Mouse (Mus musculus): Measurements from ENCODE around the gene Wdr31.
"Not testable (repeated sequence)": the region's sequence is repeated elsewhere in the genome, so short reads cannot be mapped to it uniquely, and the experiment has no call there.

Wdr31 gene

GRCm38 (mm10) chr4:62496815-62497214, 26.1 kb upstream of the Wdr31 start:
- DNase-seq (ENCODE audit: low read depth, low spot score) = no peak

DNA sequence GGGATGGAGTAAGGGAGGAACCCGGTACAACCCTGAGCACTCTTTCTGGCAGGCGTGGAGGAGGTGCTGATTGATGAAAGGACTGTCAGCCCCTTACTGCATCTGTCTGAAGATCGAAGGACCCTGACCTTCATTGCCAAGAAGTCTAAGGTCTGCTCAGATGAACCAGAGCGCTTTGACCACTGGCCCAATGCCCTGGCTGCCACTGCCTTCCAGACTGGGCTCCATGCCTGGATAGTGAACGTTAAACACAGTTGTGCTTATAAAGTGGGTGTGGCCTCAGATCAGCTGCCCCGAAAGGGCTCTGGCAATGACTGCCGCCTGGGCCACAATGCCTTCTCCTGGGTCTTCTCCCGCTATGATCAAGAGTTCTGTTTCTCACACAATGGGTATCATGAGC, 25.2 kb upstream of the Wdr31 start:
- DNase-seq (ENCODE audit: low read depth, low spot score) = no peak

GRCm38 (mm10) chr4:62494230-62494629, 23.5 kb upstream of the Wdr31 start:
- DNase-seq (ENCODE audit: low read depth, low spot score) = no peak

GRCm38 (mm10) chr4:62492682-62493081, 22.0 kb upstream of the Wdr31 start:
- DNase-seq (ENCODE audit: low read depth, low spot score) = no peak

GRCm38 (mm10) chr4:62487914-62488313, 17.2 kb upstream of the Wdr31 start:
- DNase-seq (ENCODE audit: low read depth, low spot score) = no peak

DNA sequence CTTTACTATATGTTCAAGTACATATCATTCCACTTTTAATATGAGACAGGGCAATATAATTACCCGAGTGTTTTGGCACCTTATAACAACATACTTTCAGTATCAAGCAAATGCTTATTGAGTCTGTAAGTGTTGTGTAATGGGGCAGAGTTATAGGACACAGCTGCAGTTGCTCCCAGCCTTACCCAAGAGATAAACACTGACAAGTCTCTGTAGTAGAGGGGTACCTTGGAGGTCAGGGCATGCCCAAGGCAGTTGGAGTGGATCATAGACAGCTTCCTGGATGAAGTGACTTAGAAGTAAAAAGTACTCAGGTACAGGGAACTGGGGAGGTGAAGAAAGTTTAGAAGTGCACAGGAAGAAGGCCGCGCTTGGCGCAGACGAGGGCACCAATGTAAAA, 16.5 kb upstream of the Wdr31 start:
- DNase-seq (ENCODE audit: low read depth, low spot score) = no peak

DNA sequence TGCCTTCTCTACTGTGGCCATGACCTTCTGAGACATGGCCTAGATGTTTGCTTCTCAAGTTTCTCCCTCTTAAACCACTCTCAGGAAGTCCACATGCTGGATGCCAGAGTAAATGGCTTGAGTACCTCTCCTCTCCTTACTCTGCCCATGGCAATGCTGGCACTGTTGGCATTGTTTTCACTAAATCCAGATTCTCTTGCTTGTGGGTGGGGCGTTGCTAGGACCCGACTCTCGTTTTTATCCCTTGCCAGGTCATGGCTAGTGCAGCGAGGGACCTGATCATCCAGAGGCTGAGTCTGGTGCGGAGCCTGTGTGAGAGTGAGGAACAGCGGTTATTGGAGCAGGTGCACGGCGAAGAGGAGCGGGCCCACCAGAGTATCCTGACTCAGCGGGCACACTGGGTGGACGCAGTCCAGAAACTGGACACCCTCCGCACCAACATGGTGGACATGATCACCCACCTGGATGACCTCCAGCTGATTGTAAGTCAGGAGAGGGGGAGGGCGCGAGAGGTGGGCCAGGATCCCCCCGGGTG, 15.5 kb upstream of the Wdr31 start:
- DNase-seq (ENCODE audit: low read depth, low spot score) = no peak

DNA sequence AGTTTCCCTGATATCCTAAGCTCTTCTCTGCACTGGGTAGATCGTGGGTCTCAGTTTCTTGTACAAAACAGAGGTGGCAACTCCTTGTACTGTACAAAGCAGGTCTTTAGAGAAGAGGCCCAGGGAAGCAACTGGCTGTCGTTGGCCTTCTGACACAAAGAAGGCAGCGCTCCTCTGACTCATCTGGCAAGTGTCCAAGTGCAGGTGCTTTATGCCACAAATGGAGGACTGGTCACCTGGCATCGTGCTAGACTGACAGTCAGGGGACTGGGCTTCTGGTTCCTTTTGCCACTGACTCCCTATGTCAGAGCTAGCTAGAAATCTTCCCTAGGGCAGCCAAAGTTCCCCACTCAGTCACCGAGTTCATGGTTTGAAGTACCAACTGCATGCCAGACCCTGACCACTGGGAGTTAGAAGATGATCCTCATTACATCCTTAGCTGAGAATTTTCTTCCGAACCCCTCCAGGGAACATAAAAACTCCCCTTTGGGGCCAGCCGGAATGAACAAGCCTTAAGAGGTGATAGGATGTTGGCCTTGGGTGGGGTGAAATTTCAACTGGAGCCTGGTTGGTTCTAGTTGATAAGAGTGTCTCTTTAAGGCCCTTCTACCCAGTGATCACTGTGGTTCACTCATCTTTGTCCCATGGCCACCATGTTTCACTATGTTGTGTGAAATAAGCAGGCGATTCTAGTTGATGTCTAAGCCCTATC, 14.9 kb upstream of the Wdr31 start:
- DNase-seq (ENCODE audit: low read depth, low spot score) = no peak

GRCm38 (mm10) chr4:62484928-62485327, 14.2 kb upstream of the Wdr31 start:
- DNase-seq (ENCODE audit: low read depth, low spot score) = no peak

DNA sequence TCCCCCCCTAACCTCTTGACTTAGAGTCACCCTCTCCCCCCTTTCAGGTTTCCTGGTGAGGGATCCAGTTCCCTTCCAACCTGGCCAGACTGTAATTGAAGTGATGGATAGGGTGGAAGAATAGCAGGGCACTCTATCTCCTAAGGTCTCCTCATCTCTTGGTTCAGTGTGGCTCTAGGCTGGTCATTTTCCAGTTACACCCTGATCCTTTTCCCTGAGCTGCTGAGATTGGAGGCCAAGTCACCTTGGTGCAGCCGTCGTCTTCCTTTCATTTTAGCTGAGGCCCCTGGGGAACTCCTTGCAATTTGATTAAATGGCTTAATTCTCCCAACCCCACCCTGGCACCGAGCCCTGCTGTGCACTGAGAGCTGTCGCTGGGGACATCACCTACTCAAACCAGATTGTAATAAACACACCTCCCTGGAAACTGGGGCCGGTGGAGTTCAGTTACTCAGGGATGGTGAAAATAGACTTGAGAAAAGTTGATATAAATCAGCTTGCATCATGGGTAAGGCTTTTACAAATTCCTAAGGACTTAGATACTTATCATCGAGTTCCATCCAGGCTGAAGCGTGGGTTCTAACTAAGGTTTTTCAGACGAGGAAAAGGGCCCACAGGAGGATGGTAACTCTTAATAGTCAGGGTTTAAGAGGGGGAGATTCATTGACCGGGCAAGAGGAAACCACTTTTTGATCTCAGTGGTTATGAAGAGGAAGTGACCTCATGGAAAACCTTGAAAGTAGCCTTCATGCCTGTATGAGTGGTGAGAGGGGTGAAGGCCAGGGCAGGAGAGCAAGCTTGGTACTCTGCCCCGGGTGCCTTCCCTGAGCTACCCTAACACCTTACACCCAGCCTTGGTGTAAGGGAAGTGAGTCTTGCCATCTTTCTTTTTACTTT, 10.3 kb upstream of the Wdr31 start:
- peak; percentile 11 for DNase-seq (ENCODE audit: low read depth, low spot score)

GRCm38 (mm10) chr4:62479937-62480708, 9.4 kb upstream of the Wdr31 start, which contains the start of gene Bspry:
Gene Bspry (plus strand): TSS chr4:62480053.
- peak; percentile 80 for DNase-seq (ENCODE audit: low read depth, low spot score)

GRCm38 (mm10) chr4:62479593-62479936, 8.9 kb upstream of the Wdr31 start:
- not testable (repeated sequence) for DNase-seq (ENCODE audit: low read depth, low spot score)

GRCm38 (mm10) chr4:62477542-62478244, 7.0 kb upstream of the Wdr31 start:
- DNase-seq (ENCODE audit: low read depth, low spot score) = no peak

GRCm38 (mm10) chr4:62475793-62476192, 5.1 kb upstream of the Wdr31 start:
- no peak for DNase-seq (ENCODE audit: low read depth, low spot score)

DNA sequence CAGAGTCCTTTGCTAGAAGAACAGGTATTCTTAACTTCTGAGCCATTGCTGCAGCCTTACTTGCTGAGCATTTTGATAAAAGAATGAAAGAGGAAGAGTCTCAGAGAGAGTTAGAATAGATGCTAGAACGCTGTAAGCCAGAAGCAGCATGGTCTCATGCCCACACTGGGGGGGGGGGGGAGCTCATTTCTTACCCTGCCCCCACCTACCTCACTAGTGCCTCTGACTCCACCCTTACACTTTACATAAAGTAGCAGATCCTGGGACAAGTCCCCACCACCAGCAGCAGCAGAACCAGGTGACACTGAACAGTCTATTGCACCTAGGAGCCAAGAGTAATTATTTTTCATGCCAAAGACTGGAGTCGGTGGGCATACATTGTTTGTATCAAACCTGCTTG, 4.4 kb upstream of the Wdr31 start:
- no peak for DNase-seq (ENCODE audit: low read depth, low spot score)

DNA sequence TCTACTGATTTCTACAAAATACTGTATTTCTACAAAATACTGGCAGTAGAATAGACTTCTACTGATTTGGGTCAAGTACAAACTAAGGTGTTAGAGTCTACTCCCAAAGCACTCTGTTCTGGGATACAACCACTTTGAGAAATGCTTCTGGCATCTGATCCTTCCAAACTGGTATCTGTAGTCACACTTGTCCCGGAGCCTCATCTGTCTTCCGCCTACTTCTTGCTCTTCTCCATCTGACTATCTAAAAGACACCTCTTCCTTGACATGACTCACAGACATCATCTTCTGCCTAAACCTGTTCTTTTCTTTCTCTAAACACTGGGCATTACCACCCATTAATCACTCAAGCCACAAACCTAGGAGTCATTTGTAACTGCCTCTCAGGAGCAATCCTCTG, 1.4 kb upstream of the Wdr31 start:
- no peak for DNase-seq (ENCODE audit: low read depth, low spot score)

DNA sequence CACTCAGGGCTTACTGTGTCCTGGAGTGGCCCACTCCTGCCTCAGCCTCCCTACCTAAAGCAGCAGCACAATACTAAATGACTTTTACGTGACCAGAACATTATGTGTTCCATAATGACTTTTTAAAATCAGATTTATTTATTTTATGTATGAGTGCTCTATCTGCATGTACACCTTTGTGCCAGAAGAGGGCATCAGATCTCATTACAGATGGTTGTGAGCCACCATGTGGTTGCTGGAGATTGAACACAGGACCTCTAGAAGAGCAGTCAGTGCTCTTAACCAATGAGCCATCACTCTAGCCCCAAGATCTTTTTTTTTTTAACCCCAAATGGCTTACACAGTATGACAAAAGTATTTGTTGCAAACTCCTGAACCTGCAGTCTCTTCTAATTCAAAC, 2.5 kb downstream of the Wdr31 start:
- peak; percentile 52 for DNase-seq (ENCODE audit: low read depth, low spot score)

GRCm38 (mm10) chr4:62463124-62463523, 7.6 kb downstream of the Wdr31 start:
- no peak for DNase-seq (ENCODE audit: low read depth, low spot score)

GRCm38 (mm10) chr4:62460348-62460747, 10.3 kb downstream of the Wdr31 start:
- DNase-seq (ENCODE audit: low read depth, low spot score) = no peak

GRCm38 (mm10) chr4:62459081-62459480, 11.6 kb downstream of the Wdr31 start:
- no peak for DNase-seq (ENCODE audit: low read depth, low spot score)

GRCm38 (mm10) chr4:62454995-62455394, 15.7 kb downstream of the Wdr31 start:
- DNase-seq (ENCODE audit: low read depth, low spot score) = peak; percentile 63
